Mouse (Mus musculus) lung, postnatal 0 days (tissue): ENCODE data around the gene Tceal9. TPM values are rescaled to one million over a fixed set of nuclear protein-coding genes. Genes with fewer than 3 reads are reported as not detected.
"Not testable (repeated sequence)": the region's sequence is repeated elsewhere in the genome, so short reads cannot be mapped to it uniquely, and the experiment has no call there.

Experiments used
- ATAC-seq: fragments of 200-750 bp; cut with Nextera tagmentation; 2 replicates; pipeline ENCODE4 v1.8.0; 2017; ENCODE audit warnings: moderate library complexity
- DNase-seq: peaks from one replicate; pipeline ENCODE4 v3.0.0-alpha.2; 2016; ENCODE audit warnings: low spot score
- H3K27ac ChIP-seq: fragments of 300-500 bp; sonication (generic); 2 replicates; pipeline ENCODE4 v1.5.1; 2014; ENCODE audit warnings: antibody characterized with exemption, mild to moderate bottlenecking, low read length, mixed read lengths
- H3K27me3 ChIP-seq: fragments of 300-500 bp; sonication (generic); replicated peaks from 2 replicates; pipeline ENCODE4 v1.6.1; 2014; ENCODE audit warnings: low read length, mixed read lengths; ENCODE audit not compliant: insufficient read depth
- H3K36me3 ChIP-seq: fragments of 300-500 bp; sonication (generic); 2 replicates; pipeline ENCODE4 v1.6.1; 2014; ENCODE audit warnings: low read length, mixed read lengths; ENCODE audit not compliant: insufficient read depth
- H3K4me1 ChIP-seq: fragments of 300-500 bp; sonication (generic); 2 replicates; pipeline ENCODE4 v1.6.1; 2014; ENCODE audit warnings: antibody characterized with exemption, low read depth, low read length, mixed read lengths; ENCODE audit not compliant: insufficient read depth
- H3K4me2 ChIP-seq: fragments of 300-500 bp; sonication (generic); replicated peaks from 2 replicates; pipeline ENCODE4 v1.6.1; 2014; ENCODE audit warnings: low read depth, mild to moderate bottlenecking, low read length, moderate library complexity, mixed read lengths
- H3K4me3 ChIP-seq: fragments of 300-500 bp; sonication (generic); 2 replicates; pipeline ENCODE4 v1.5.1; 2014; ENCODE audit warnings: low read depth, low read length
- H3K9ac ChIP-seq: fragments of 300-500 bp; sonication (generic); replicated peaks from 2 replicates; pipeline ENCODE4 v1.6.1; 2014; ENCODE audit warnings: low read depth, mild to moderate bottlenecking
- H3K9me3 ChIP-seq: fragments of 300-500 bp; sonication (generic); 2 replicates; pipeline ENCODE4 v1.6.1; 2016; ENCODE audit warnings: low read length, mixed read lengths
- CTCF ChIP-seq: IDR thresholded peaks from 2 replicates; pipeline ENCODE4 v1.5.1; 2016; ENCODE audit warnings: antibody characterized with exemption, mild to moderate bottlenecking
- EP300 ChIP-seq: IDR thresholded peaks from 2 replicates; pipeline ENCODE4 v1.6.1; 2016; ENCODE audit warnings: antibody characterized with exemption, mild to moderate bottlenecking, control low read depth
- WGBS: fragments of 180-500 bp; shearing (Covaris S2); extraction: QIAGEN DNeasy Blood & Tissue Kit; methylation state at CpG from one replicate; pipeline ENCODE4 v1.1.7; 2014; 5-methylcytosine and 5-hydroxymethylcytosine counted together
- polyA plus RNA-seq: library from polyadenylated mRNA; unstranded; fragments of >200 nt; fragmentation: Nextera tagmentation; extraction: Ambion mirVana; gene quantifications from 2 replicates; pipeline ENCODE4 v1.2.1, GENCODE M21; 2015

Tceal9 gene
- polyA plus RNA-seq, 1 experiment from 2014 or later = 721 TPM

DNA sequence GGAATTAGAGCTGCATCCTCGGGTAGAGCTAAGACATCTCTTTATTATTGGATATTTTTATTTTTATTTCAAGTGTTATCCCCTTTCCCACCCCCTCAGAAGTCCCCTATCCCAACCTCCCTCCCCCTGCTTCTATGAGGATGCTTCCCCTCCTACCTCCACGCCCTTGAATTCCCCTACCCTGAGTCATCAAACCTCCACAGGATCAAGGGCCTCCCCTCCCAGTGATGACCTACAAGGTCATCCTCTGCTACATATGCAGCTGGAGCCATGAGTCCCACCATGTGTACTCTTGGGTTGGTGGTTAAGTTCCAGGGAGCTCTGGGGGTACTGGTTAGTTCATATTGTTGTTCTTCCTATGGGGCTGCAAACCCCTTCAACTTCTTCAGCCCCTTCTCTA is 31.5 kb upstream of the Tceal9 start:
- Histone ChIP-seq H3K36me3 (no peaks in the 10 kb centered on the region), H3K4me2 (no peak overlapping the region), H3K27me3 (no peaks in the 10 kb centered on the region), H3K27ac (no peak overlapping the region), H3K4me3 (no peak overlapping the region), H3K9me3 (no peaks in the 10 kb centered on the region), H3K9ac (no peak overlapping the region), H3K4me1 (no peaks in the 10 kb centered on the region)
- no peak for DNase-seq
- TF ChIP-seq EP300 = no peak
- no peak for TF ChIP-seq CTCF
- WGBS = 69% methylated on average over 2 of the region's 2 CpGs
- no peak for ATAC-seq

DNA sequence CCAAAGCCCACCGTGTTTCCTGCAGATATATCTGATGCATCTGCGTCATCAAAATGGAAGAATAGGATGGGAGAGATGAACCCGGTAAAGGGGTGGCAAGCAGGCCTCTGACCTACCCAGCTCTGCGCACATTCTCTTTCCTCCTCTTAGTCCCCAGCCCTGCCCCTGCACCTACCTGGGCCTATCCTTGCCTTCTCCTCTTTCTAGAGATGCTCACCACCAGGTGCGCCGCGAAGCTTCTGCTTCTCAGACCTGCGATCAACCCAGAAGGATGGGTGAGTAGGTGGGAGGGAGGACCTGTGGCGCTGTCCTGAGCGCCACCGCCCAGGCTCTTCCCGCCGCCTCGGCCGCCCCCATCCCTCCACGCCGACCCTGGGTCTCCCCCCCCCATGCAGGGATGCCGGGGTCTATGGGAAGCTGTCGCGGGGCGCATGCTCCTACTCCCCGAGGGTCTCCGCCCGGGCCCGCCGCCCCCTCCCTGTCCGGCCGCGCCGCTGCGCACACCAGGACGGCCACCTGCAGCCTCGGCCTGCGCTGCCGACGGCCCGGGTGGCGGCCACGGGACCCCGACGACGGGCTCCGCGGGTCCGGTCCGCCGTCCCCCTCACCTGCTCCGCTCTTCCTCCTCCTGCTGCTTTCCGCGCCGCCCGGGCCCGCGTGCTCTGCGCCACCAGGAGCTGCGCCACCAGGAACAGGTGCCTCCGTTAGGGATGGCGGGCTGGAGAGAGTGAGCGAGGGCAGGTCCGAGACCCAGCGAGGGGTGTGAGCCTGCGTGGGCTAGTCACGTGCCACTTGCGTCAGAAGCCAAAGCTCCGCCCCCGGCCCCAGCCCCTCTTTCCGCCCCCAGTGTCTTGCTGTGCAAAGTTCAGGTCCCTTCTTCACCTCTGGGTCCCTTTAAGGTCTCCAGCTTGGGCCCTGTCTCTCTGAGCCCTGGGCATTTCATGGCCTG is 29.9 kb upstream of the Tceal9 start, which contains the start of the genes Tceal7 and Bex1:
Gene Tceal7 (plus strand): TSS at position 51 of the 949 bp plus-strand sequence.
Gene Bex1 (minus strand): TSS at position 785 of the 949 bp plus-strand sequence.
- DNase-seq, H3K9me3 ChIP-seq, H3K36me3 ChIP-seq, H3K9ac ChIP-seq, H3K4me3 ChIP-seq, H3K27ac ChIP-seq, H3K4me1 ChIP-seq, H3K27me3 ChIP-seq: not testable (repeated sequence)
- 22% methylated on average over 9 of the region's 67 CpGs for WGBS
- H3K4me2 ChIP-seq = peak within 1 kb of the TSS; percentile 39; the same call in 1 of the 2 replicates
- peak; percentile 80 for ATAC-seq

DNA sequence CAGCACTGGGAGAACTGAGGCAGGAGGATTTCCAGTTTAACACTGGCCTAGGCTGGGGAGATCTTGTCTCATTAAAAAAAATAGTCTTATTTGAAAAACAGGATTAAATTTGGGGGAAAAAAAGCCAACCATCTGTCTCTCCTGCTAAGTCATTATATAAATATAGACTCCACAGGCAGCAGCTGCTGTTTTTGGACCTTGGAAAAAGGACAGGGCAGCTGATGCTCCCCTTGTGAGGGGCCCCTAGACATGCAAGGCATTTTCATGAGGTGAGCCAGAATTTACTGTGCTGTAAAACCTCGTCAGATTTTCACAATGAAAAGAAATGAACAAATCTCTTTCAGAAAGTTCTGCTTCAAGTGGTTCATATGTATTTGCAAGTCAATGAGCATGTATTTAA is 28.6 kb upstream of the Tceal9 start:
- Histone ChIP-seq H3K27ac (no peak overlapping the region), H3K4me3 (no peak overlapping the region), H3K4me2 (no peak overlapping the region), H3K27me3 (no peaks in the 10 kb centered on the region), H3K9me3 (no peaks in the 10 kb centered on the region), H3K4me1 (no peaks in the 10 kb centered on the region), H3K9ac (no peak overlapping the region), H3K36me3 (no peaks in the 10 kb centered on the region)
- no peak for DNase-seq
- no peak for ATAC-seq
- no peak for TF ChIP-seq CTCF
- TF ChIP-seq EP300 = no peak
- 41% methylated on average over 1 of the region's 1 CpGs for WGBS

DNA sequence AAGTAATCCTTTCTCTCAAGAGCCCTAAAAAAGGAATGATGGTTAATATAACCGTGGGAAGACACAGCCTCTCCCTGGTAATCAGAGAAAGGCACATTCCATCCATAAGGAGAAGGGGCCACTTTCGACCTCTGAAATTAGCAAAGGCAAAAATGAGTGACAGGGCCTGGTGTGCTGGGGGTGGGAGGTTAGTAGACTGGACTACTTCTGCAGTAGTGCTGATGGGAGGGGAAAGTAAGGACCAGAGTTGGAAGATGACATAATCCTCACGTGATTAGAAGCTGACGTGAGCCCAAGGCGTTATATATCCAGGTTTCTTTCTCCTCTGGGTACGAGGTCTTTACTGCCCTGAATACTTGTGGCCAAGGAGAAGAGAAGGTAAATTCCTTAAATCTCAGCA is 21.2 kb upstream of the Tceal9 start:
- DNase-seq = no peak
- 70% methylated on average over 6 of the region's 6 CpGs for WGBS
- H3K4me1 ChIP-seq = no peaks in the 10 kb centered on the region
- H3K27me3 ChIP-seq = no peaks in the 10 kb centered on the region
- no peak for ATAC-seq
- no peaks in the 10 kb centered on the region for H3K9me3 ChIP-seq
- no peak overlapping the region for H3K9ac ChIP-seq
- H3K4me3 ChIP-seq = no peak overlapping the region
- no peaks in the 10 kb centered on the region for H3K36me3 ChIP-seq
- TF ChIP-seq CTCF = no peak
- no peak for TF ChIP-seq EP300
- no peak overlapping the region for H3K27ac ChIP-seq
- no peak overlapping the region for H3K4me2 ChIP-seq

DNA sequence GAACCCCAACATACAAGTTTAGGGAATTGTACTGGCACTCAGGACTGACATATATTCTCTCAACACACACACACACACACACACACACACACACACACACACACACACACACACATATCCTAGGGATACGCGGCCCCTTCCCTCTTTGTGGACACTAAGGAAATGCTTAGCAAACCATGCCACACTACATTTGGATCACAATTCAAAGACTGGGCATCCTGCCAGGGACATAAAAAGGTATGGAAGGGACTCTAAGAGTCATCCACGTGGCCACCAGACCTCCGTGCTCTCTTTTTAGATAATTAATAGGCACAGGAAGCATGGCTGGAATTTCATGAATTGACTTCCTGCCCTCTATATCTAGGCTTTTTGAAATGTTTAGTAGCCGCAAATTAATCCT is 17.1 kb upstream of the Tceal9 start:
- no peaks in the 10 kb centered on the region for H3K9me3 ChIP-seq
- H3K27ac ChIP-seq = no peak overlapping the region
- 25% methylated on average over 3 of the region's 5 CpGs for WGBS
- no peak overlapping the region for H3K9ac ChIP-seq
- no peaks in the 10 kb centered on the region for H3K27me3 ChIP-seq
- no peaks in the 10 kb centered on the region for H3K36me3 ChIP-seq
- H3K4me3 ChIP-seq = no peak overlapping the region
- no peak for TF ChIP-seq CTCF
- TF ChIP-seq EP300 = no peak
- H3K4me1 ChIP-seq = no peaks in the 10 kb centered on the region
- DNase-seq = no peak
- ATAC-seq = no peak
- no peak overlapping the region for H3K4me2 ChIP-seq

DNA sequence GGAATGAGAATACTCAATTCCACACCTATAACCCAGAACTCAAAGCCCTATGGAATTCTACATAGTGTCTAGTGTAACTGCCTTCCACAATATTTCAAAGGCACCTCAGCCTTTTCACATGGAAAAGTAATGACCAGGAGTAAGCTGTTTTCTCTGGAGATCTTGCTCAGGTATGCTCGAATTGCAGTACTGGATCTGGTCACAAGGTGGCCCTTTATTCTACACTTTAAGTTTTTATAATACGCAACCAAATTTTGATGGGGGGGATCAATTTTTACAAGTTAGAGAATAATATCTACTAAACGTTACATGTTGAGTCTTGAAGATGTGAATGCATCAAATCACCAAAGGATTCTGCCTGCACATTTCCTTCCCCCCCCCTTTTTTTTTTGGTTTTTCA is 6.8 kb upstream of the Tceal9 start:
- H3K4me3 ChIP-seq = no peak overlapping the region
- H3K36me3 ChIP-seq = no peaks in the 10 kb centered on the region
- peak; percentile 44 for DNase-seq
- no peak for ATAC-seq
- WGBS = 36% methylated on average over 3 of the region's 3 CpGs
- no peaks in the 10 kb centered on the region for H3K9me3 ChIP-seq
- no peak overlapping the region for H3K9ac ChIP-seq
- no peak overlapping the region for H3K4me2 ChIP-seq
- no peak overlapping the region for H3K27ac ChIP-seq
- TF ChIP-seq CTCF (peak; percentile 64), EP300 (no peak)
- no peaks in the 10 kb centered on the region for H3K4me1 ChIP-seq
- no peaks in the 10 kb centered on the region for H3K27me3 ChIP-seq
